Mouse (Mus musculus): ENCODE results near the gene Marcks. TPM values are rescaled to one million over a fixed set of nuclear protein-coding genes. Genes with fewer than 3 reads are reported as not detected.

Marcks gene
- polyA plus RNA-seq, 1 experiment from 2014 or later, result 187 TPM

DNA sequence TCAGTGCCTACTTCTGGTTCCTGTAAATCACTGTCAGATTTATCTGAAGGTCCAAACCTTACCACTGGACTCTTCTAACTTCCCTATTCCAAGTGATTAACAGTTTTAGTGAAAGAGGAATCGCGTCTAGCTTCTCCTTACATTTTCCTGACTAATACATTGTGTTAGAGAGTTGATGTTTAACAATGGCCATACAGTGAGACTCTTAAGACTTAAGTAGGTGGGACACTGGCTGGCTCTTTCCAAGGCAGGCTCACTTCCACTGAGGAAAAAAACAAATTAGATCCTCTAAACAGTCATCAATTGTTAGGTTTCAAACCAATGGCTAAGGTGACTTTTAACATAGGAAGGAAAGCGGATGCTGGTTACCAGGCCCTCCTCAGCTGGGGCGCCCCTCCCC lies 25.9 kb downstream of the Marcks start:
- Histone ChIP-seq H3K4me1 (ENCODE audit: control insufficient read depth, insufficient read depth, low read length) (no peaks in the 10 kb centered on the region), H3K4me3 (ENCODE audit: low read depth, low read length) (no peak overlapping the region), H3K9me3 (replicated peaks; ENCODE audit: control insufficient read depth, low read length, poor library complexity, severe bottlenecking) (no peaks in the 10 kb centered on the region), H3K4me2 (ENCODE audit: low read length) (no peak overlapping the region), H3K36me3 (ENCODE audit: control insufficient read depth, insufficient read depth, low read length) (no peaks in the 10 kb centered on the region), H3K27me3 (ENCODE audit: control insufficient read depth, insufficient read depth, low read depth, low read length) (no peaks in the 10 kb centered on the region), H3K27ac (ENCODE audit: low read length) (no peak overlapping the region), H3K9ac (ENCODE audit: low read depth, low read length) (no peak overlapping the region)
- WGBS, result 77% methylated on average over 4 of the region's 4 CpGs
- no peak for ATAC-seq

DNA sequence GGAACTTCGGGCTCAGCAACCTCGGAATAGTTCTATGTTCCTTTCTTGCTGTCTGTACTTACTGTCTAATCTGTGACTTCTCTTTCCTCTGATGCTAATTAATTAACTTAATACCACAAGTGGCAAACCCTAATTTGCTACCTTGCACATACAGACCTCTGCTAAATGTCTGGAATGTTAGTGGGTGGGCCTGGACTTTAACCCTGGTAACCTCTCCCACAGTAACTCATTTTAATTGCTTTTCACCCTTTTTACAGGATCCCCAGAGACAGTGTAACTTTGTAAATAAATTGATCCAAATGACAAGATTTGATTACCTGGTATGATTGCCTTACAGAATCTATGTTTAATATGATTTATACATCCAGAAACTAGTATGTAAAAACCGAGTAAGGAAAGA lies 26.4 kb downstream of the Marcks start:
- ATAC-seq, result no peak
- no peaks in the 10 kb centered on the region for H3K27me3 ChIP-seq (ENCODE audit: control insufficient read depth, insufficient read depth, low read depth, low read length)
- no peak overlapping the region for H3K4me2 ChIP-seq (ENCODE audit: low read length)
- H3K4me3 ChIP-seq (ENCODE audit: low read depth, low read length), result no peak overlapping the region
- H3K36me3 ChIP-seq (ENCODE audit: control insufficient read depth, insufficient read depth, low read length), result no peaks in the 10 kb centered on the region
- no peaks in the 10 kb centered on the region for H3K9me3 ChIP-seq (replicated peaks; ENCODE audit: control insufficient read depth, low read length, poor library complexity, severe bottlenecking)
- no peaks in the 10 kb centered on the region for H3K4me1 ChIP-seq (ENCODE audit: control insufficient read depth, insufficient read depth, low read length)
- no peak overlapping the region for H3K9ac ChIP-seq (ENCODE audit: low read depth, low read length)
- H3K27ac ChIP-seq (ENCODE audit: low read length), result no peak overlapping the region
- WGBS, result 94% methylated on average over 3 of the region's 3 CpGs

- WGBS, result 94% methylated on average over 2 of the region's 2 CpGs
- no peak for ATAC-seq
- Histone ChIP-seq H3K4me1 (ENCODE audit: control insufficient read depth, insufficient read depth, low read length) (no peaks in the 10 kb centered on the region), H3K27me3 (ENCODE audit: control insufficient read depth, insufficient read depth, low read depth, low read length) (no peaks in the 10 kb centered on the region), H3K36me3 (ENCODE audit: control insufficient read depth, insufficient read depth, low read length) (no peaks in the 10 kb centered on the region), H3K4me2 (ENCODE audit: low read length) (no peak overlapping the region), H3K9ac (ENCODE audit: low read depth, low read length) (no peak overlapping the region), H3K4me3 (ENCODE audit: low read depth, low read length) (no peak overlapping the region), H3K27ac (ENCODE audit: low read length) (no peak overlapping the region), H3K9me3 (replicated peaks; ENCODE audit: control insufficient read depth, low read length, poor library complexity, severe bottlenecking) (no peaks in the 10 kb centered on the region)
These were observed 27.3 kb downstream of the Marcks start for GRCm38 (mm10) chr10:37111432-37111831.

- H3K4me2 ChIP-seq (ENCODE audit: low read length), result no peak overlapping the region
- ATAC-seq, result no peak
- H3K4me3 ChIP-seq (ENCODE audit: low read depth, low read length), result no peak overlapping the region
- H3K27ac ChIP-seq (ENCODE audit: low read length), result no peak overlapping the region
- no peaks in the 10 kb centered on the region for H3K9me3 ChIP-seq (replicated peaks; ENCODE audit: control insufficient read depth, low read length, poor library complexity, severe bottlenecking)
- WGBS, result 85% methylated on average over 4 of the region's 4 CpGs
- no peaks in the 10 kb centered on the region for H3K36me3 ChIP-seq (ENCODE audit: control insufficient read depth, insufficient read depth, low read length)
- H3K4me1 ChIP-seq (ENCODE audit: control insufficient read depth, insufficient read depth, low read length), result no peaks in the 10 kb centered on the region
- H3K9ac ChIP-seq (ENCODE audit: low read depth, low read length), result no peak overlapping the region
- no peaks in the 10 kb centered on the region for H3K27me3 ChIP-seq (ENCODE audit: control insufficient read depth, insufficient read depth, low read depth, low read length)
These were observed 31.7 kb downstream of the Marcks start for GRCm38 (mm10) chr10:37106871-37107627.

DNA sequence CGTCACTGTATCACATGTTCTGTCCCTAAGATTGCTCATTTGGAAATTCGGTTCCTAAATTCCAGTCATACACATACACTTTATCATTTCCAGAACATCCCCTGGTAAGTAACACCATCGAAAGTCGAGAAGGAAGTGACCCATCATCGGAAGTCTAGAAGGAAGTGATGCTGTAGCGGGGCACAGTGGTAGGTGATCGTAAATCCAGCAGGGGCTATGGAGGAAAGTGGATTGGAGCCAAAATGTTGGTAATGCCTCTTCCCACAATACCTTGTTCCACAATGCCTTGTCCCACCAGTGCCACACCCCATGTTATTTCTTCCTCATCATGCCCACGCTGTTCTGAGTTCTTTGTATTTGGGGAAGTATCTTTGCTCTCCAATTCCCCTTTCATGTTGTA lies 32.4 kb downstream of the Marcks start:
- 0 out of 2 replicates have a peak, but pooled peaks cover 5% of the 10 kb centered on the region for H3K4me1 ChIP-seq (ENCODE audit: control insufficient read depth, insufficient read depth, low read length)
- H3K4me2 ChIP-seq (ENCODE audit: low read length), result no peak overlapping the region
- no peaks in the 10 kb centered on the region for H3K36me3 ChIP-seq (ENCODE audit: control insufficient read depth, insufficient read depth, low read length)
- H3K27ac ChIP-seq (ENCODE audit: low read length), result no peak overlapping the region
- H3K27me3 ChIP-seq (ENCODE audit: control insufficient read depth, insufficient read depth, low read depth, low read length), result no peaks in the 10 kb centered on the region
- ATAC-seq, result no peak
- H3K9me3 ChIP-seq (replicated peaks; ENCODE audit: control insufficient read depth, low read length, poor library complexity, severe bottlenecking), result no peaks in the 10 kb centered on the region
- no peak overlapping the region for H3K9ac ChIP-seq (ENCODE audit: low read depth, low read length)
- no peak overlapping the region for H3K4me3 ChIP-seq (ENCODE audit: low read depth, low read length)
- 96% methylated on average over 8 of the region's 8 CpGs for WGBS

DNA sequence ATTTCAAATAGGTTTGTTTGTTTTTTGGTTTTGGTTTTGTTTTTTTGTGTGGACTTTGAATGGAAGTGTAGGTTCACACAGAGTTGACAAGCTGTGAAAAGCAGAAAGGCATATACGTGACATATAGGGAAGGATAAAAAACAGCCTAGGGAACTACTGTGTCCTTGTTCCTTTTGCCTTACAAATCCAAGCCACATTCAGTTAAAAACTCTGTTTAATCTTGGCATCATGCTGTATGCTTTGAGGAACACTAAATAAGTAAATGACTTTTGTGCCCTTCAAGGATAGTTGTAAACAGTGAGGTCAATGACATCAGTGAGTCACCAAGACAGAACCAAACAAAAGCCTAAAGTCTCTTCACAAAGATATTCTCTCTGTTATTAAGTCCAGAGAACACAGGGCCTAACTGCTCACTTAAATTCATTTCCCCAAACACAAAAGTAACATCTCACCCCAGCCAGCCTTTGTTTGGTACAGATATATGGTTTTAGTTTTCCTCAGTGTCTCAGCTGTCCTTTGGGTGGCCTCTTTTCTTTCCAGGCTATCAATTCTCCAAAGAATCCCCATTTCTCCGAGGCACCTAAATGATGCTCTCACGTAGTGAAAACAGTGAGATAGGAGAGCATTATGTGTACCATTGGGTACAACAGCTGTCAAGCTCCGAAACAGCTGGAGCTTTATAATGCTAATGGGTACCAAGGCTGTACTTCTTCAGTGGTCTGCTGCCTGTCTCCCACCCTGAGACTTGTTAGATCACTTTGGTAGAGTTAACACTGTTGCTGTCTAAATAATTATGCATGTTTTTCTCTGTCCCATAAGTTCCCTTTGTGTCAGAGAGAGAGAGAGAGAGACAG lies 36.3 kb downstream of the Marcks start:
- no peak overlapping the region for H3K9ac ChIP-seq (ENCODE audit: low read depth, low read length)
- no peaks in the 10 kb centered on the region for H3K27me3 ChIP-seq (ENCODE audit: control insufficient read depth, insufficient read depth, low read depth, low read length)
- no peak overlapping the region for H3K4me3 ChIP-seq (ENCODE audit: low read depth, low read length)
- no peak overlapping the region for H3K27ac ChIP-seq (ENCODE audit: low read length)
- H3K9me3 ChIP-seq (replicated peaks; ENCODE audit: control insufficient read depth, low read length, poor library complexity, severe bottlenecking), result peaks cover 3% of the 10 kb centered on the region; the same call in 1 of the 2 replicates
- no peak for ATAC-seq
- no peak overlapping the region for H3K4me2 ChIP-seq (ENCODE audit: low read length)
- no peaks in the 10 kb centered on the region for H3K36me3 ChIP-seq (ENCODE audit: control insufficient read depth, insufficient read depth, low read length)
- WGBS, result 46% methylated on average over 4 of the region's 4 CpGs
- H3K4me1 ChIP-seq (ENCODE audit: control insufficient read depth, insufficient read depth, low read length), result 0 out of 2 replicates have a peak, but pooled peaks cover 5% of the 10 kb centered on the region

- 0 out of 2 replicates have a peak, but pooled peaks have one; percentile 56 for ATAC-seq
- Histone ChIP-seq H3K4me1 (ENCODE audit: control insufficient read depth, insufficient read depth, low read length) (0 out of 2 replicates have a peak, but pooled peaks cover 5% of the 10 kb centered on the region), H3K9ac (ENCODE audit: low read depth, low read length) (no peak overlapping the region), H3K36me3 (ENCODE audit: control insufficient read depth, insufficient read depth, low read length) (no peaks in the 10 kb centered on the region), H3K4me2 (ENCODE audit: low read length) (no peak overlapping the region), H3K27ac (ENCODE audit: low read length) (no peak overlapping the region), H3K27me3 (ENCODE audit: control insufficient read depth, insufficient read depth, low read depth, low read length) (no peaks in the 10 kb centered on the region), H3K4me3 (ENCODE audit: low read depth, low read length) (no peak overlapping the region), H3K9me3 (replicated peaks; ENCODE audit: control insufficient read depth, low read length, poor library complexity, severe bottlenecking) (peaks cover 3% of the 10 kb centered on the region; the same call in 1 of the 2 replicates)
- 17% methylated on average over 2 of the region's 2 CpGs for WGBS
These were observed 37.0 kb downstream of the Marcks start for GRCm38 (mm10) chr10:37101733-37102132.

DNA sequence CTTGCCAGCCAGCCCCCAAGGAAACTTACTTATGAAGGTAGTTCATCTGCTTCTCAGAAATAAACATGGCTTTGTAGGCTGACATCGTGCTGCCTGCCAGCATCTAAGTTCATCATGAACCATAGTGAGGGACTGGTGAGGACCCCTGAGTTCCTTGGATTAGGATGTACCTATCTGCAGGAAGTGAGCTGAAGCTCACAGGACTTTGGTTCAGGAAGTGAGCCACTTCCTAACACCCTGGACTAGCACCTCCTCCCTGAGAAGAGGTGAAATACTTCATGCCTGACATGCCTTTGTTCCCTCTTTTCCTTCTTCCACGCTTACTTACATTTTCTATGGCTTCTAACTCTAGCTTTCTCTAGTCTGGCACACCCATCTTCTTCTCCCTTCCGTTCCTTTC lies 42.2 kb downstream of the Marcks start:
- Histone ChIP-seq H3K4me1 (ENCODE audit: control insufficient read depth, insufficient read depth, low read length) (no peaks in the 10 kb centered on the region), H3K4me2 (ENCODE audit: low read length) (no peak overlapping the region), H3K27me3 (ENCODE audit: control insufficient read depth, insufficient read depth, low read depth, low read length) (no peaks in the 10 kb centered on the region), H3K9me3 (replicated peaks; ENCODE audit: control insufficient read depth, low read length, poor library complexity, severe bottlenecking) (peaks cover 3% of the 10 kb centered on the region; the same call in 1 of the 2 replicates), H3K36me3 (ENCODE audit: control insufficient read depth, insufficient read depth, low read length) (no peaks in the 10 kb centered on the region), H3K9ac (ENCODE audit: low read depth, low read length) (no peak overlapping the region), H3K27ac (ENCODE audit: low read length) (no peak overlapping the region), H3K4me3 (ENCODE audit: low read depth, low read length) (no peak overlapping the region)
- 89% methylated on average over 3 of the region's 3 CpGs for WGBS
- no peak for ATAC-seq

GRCm38 (mm10) chr10:37095803-37096202 lies 42.9 kb downstream of the Marcks start:
- no peaks in the 10 kb centered on the region for H3K36me3 ChIP-seq (ENCODE audit: control insufficient read depth, insufficient read depth, low read length)
- no peak for ATAC-seq
- H3K4me2 ChIP-seq (ENCODE audit: low read length), result no peak overlapping the region
- H3K4me3 ChIP-seq (ENCODE audit: low read depth, low read length), result no peak overlapping the region
- no peak overlapping the region for H3K9ac ChIP-seq (ENCODE audit: low read depth, low read length)
- H3K9me3 ChIP-seq (replicated peaks; ENCODE audit: control insufficient read depth, low read length, poor library complexity, severe bottlenecking), result peaks cover 3% of the 10 kb centered on the region; the same call in 1 of the 2 replicates
- no peaks in the 10 kb centered on the region for H3K4me1 ChIP-seq (ENCODE audit: control insufficient read depth, insufficient read depth, low read length)
- no peaks in the 10 kb centered on the region for H3K27me3 ChIP-seq (ENCODE audit: control insufficient read depth, insufficient read depth, low read depth, low read length)
- 85% methylated on average over 6 of the region's 6 CpGs for WGBS
- no peak overlapping the region for H3K27ac ChIP-seq (ENCODE audit: low read length)

Data from midbrain, embryonic 16.5 days (tissue).